Comparison of ENCODE assay signal across 20 mouse cellular contexts in the genomic region with DNA sequence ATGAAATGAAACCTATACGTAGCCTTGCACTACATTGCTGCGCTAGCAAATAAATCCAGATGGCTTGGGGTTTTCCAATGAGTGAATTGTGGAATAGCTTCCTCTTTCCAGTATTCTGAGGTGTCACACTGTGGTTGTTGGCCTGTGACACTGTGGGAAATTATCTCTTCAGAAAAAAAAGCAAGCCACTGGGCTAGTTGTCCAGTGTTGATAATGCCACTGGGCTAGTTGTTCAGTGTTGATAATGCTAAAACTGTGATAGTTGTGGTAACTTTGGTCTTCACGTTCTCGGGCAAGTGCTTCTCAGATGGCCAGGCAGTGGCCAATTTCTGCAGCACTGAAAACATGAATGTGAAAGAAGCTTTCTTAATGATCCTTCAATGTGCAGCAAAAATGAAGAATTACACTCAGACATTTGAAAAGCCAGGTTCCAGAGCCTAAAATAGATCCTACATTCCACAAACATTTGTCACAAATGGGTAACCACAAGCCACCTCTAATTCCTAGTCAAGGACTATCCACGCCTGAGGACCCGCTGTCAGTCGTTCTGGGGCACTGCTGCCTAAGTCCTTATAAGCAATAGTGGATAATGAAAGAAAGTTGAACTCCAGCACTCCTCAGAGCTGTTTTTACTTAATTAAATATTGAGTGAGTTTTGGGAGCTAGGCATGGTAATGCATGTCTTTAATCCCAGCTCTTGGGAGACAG.
DNase-seq lines count a peak whose midpoint lies in the region; ATAC-seq and TF ChIP-seq lines count a peak whose summit lies in the region.
"Had no signal": no experiment of that assay in that cellular context is flagged by ENCODE, and none has a peak within 500 bp of the region (broad histone marks: within the 10 kb centered on the region; RNA-seq: fewer than 3 reads in every experiment).

No protein-coding gene starts in this region.

- H3K9me3 ChIP-seq in heart, embryonic 13.5 days, result no peaks in the 10 kb centered on the region
- no peaks in the 10 kb centered on the region for H3K9me3 ChIP-seq in liver, postnatal 0 days (ENCODE audit: low read length)
- H3K9me3 ChIP-seq: forebrain, embryonic 10.5 days; intestine, embryonic 15.5 days; limb, embryonic 15.5 days; neural tube, embryonic 15.5 days had no signal

- H3K27me3 ChIP-seq in heart, embryonic 13.5 days (replicated peaks), result no peaks in the 10 kb centered on the region
- H3K27me3 ChIP-seq in liver, postnatal 0 days (ENCODE audit: insufficient read depth, low read length), result no peaks in the 10 kb centered on the region
- H3K27me3 ChIP-seq: intestine, embryonic 15.5 days; limb, embryonic 15.5 days; midbrain, embryonic 12.5 days; neural tube, embryonic 15.5 days had no signal

- H3K9ac ChIP-seq in heart, embryonic 13.5 days, result no peak overlapping the region
- no peak overlapping the region for H3K9ac ChIP-seq in liver, postnatal 0 days (replicated peaks)
- H3K9ac ChIP-seq: hindbrain, embryonic 14.5 days; intestine, embryonic 15.5 days; limb, embryonic 15.5 days; midbrain, embryonic 12.5 days; neural tube, embryonic 15.5 days had no signal

- 66% methylated on average over 7 of the region's 7 CpGs for WGBS in heart, embryonic 13.5 days
- WGBS in liver, postnatal 0 days (ENCODE audit: insufficient replicate concordance), result 56% methylated on average over 7 of the region's 7 CpGs

- H3K27ac ChIP-seq in heart, embryonic 13.5 days (replicated peaks), result no peak overlapping the region
- H3K27ac ChIP-seq in liver, postnatal 0 days (ENCODE audit: low read depth), result no peak overlapping the region
- H3K27ac ChIP-seq: forebrain, embryonic 10.5 days; hindbrain, embryonic 14.5 days; intestine, embryonic 15.5 days; limb, embryonic 15.5 days; midbrain, embryonic 12.5 days; neural tube, embryonic 15.5 days had no signal

- no peak overlapping the region for H3K4me3 ChIP-seq in heart, embryonic 13.5 days
- H3K4me3 ChIP-seq in liver, postnatal 0 days (ENCODE audit: low read depth, low read length), result no peak overlapping the region
- H3K4me3 ChIP-seq: forebrain, embryonic 10.5 days; intestine, embryonic 15.5 days; limb, embryonic 15.5 days; midbrain, embryonic 12.5 days; myocyte; neural tube, embryonic 15.5 days had no signal

- intact Hi-C loops in heart, postnatal 25 days (cut with DNase I), result no loop called here

- H3K4me2 ChIP-seq in heart, embryonic 13.5 days, result peak overlapping the region; percentile 30
- no peak overlapping the region for H3K4me2 ChIP-seq in liver, postnatal 0 days (ENCODE audit: low read depth, low read length)
- H3K4me2 ChIP-seq: hindbrain, embryonic 14.5 days; intestine, embryonic 15.5 days; limb, embryonic 15.5 days; midbrain, embryonic 12.5 days; neural tube, embryonic 15.5 days had no signal

- TF ChIP-seq EP300 in liver, postnatal 0 days (IDR thresholded peaks at IDR 0.05; ENCODE audit: low read depth), result peak; percentile 59; the same call in 1 of the 2 replicates

- peaks cover 50% of the 10 kb centered on the region for H3K4me1 ChIP-seq in heart, embryonic 13.5 days
- H3K4me1 ChIP-seq in liver, postnatal 0 days (ENCODE audit: insufficient read depth), result 0 out of 2 replicates have a peak, but pooled peaks cover 2% of the 10 kb centered on the region
- H3K4me1 ChIP-seq: midbrain, embryonic 12.5 days had no signal

- no peak for TF ChIP-seq CTCF in liver, postnatal 0 days (IDR thresholded peaks at IDR 0.05; ENCODE audit: low read depth)

- ATAC-seq in heart, embryonic 13.5 days (ENCODE audit: extremely low read depth, insufficient number of reproducible peaks, low FRiP score, low TSS enrichment), result no peak
- ATAC-seq in erythroid progenitor cell, adult 5-6 weeks (replicated peaks; ENCODE audit: low FRiP score, poor library complexity, severe bottlenecking), result peak; percentile 76
- ATAC-seq in liver, postnatal 0 days, result no peak
- ATAC-seq: intestine, embryonic 15.5 days had no signal

- DNase-seq in heart, postnatal 25 days (ENCODE audit: low spot score), result no peak
- DNase-seq in Muller cell, postnatal 12 days (ENCODE audit: inconsistent ontology term), result peak; percentile 25
- no peak for DNase-seq in liver, postnatal 0 days
- no peak for DNase-seq in thymus, postnatal 4 days
- DNase-seq in ovary, postnatal 36 days (ENCODE audit: low spot score), result no peak
- DNase-seq in cerebellum, adult 9-11 months, result no peak
- DNase-seq: adrenal gland, adult 2 months; cerebellum, adult 11 months; cerebellum, postnatal 36 days; gastrocnemius, postnatal 14 days; thymus, adult 2 months had no signal

- no peaks in the 10 kb centered on the region for H3K36me3 ChIP-seq in heart, embryonic 13.5 days
- H3K36me3 ChIP-seq in liver, postnatal 0 days (replicated peaks; ENCODE audit: insufficient read depth, low read length), result no peaks in the 10 kb centered on the region
- H3K36me3 ChIP-seq: forebrain, embryonic 10.5 days; intestine, embryonic 15.5 days; limb, embryonic 15.5 days; midbrain, embryonic 12.5 days; neural tube, embryonic 15.5 days had no signal
